Mouse (Mus musculus) activated CD4-positive, CD25-positive, alpha-beta regulatory T cell, adult 4 months (primary cell): ENCODE data around the gene E2f3. TPM values are rescaled to one million over a fixed set of nuclear protein-coding genes. Genes with fewer than 3 reads are reported as not detected.

Experiments
- ATAC-seq: one replicate; pipeline ENCODE4 v1.8.0; 2017
- polyA plus RNA-seq, 2 experiments: library from polyadenylated mRNA; unstranded; fragments of 100-300 nt; shearing (Covaris generic); gene quantifications; one replicate each; pipeline ENCODE4 v1.2.1; 2017

The E2f3 gene
- polyA plus RNA-seq, 2 experiments from 2014 or later = 4.0 to 5.1 TPM

- no peak for ATAC-seq
These were observed 8.5 kb downstream of the E2f3 start for GRCm38 (mm10) chr13:29977358-29977757.

- no peak for ATAC-seq
These were observed 11.8 kb downstream of the E2f3 start for GRCm38 (mm10) chr13:29974066-29974465.

DNA sequence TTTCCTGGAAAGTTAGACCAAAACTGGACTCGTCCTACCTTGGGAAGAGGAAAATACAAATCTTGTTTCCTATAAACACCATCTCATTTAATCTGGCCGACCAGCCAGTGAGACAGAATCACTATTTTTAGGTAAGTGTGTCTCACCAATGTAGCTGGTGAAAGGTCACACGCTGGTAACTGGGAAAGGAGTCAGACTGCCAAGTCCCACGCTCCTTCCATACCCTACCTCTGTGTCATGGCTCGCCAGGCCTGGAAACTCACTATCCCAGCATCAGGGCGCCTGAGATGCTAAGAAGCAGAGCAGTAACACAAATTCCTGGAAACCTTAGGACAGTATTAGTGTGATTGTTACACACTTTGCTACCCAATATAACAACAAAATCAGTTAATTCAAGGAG is 12.3 kb downstream of the E2f3 start:
- no peak for ATAC-seq

GRCm38 (mm10) chr13:29970333-29970732 is 15.5 kb downstream of the E2f3 start:
- no peak for ATAC-seq

- ATAC-seq = no peak
These were observed 17.2 kb downstream of the E2f3 start for GRCm38 (mm10) chr13:29968636-29969035.

DNA sequence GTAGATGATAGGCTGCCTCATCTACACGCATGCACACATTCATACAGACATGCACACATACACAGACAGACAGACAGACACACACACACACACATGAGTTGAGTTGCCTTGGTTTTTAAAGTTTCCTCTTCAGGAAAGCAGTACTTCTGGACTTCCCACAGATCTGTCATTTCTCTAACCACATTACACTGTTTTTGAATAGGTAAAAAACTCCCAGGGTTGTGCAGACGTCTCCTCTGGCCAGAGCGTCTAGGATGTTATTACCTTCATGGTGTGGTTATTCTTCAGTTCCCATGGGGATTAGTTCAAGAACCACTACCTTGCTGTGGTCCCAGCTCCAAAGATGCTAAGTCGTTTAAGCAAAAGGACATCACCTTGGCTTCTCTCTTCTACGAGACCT is 18.5 kb downstream of the E2f3 start:
- no peak for ATAC-seq

DNA sequence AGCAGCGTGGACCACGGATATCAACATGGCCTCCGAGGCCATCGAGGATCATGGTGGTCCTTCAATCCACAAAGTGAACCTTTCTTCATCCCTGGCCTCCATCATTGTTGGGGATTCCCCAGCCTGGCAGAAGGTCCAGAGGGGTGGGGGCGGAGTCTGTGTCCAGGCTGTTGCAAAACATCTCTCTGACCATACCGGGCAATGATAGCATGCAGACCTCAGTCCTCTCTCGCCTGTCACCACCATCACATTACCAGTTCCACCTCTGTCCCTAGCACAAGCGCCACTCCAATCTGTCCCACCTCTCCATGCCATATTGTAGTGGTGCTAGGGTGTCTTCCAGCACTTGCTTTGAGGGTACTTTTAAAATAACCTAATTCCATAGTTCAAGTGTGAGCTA is 18.9 kb downstream of the E2f3 start:
- ATAC-seq = no peak

GRCm38 (mm10) chr13:29964087-29964486 is 21.8 kb downstream of the E2f3 start:
- ATAC-seq = no peak

GRCm38 (mm10) chr13:29960416-29960815 is 25.4 kb downstream of the E2f3 start:
- no peak for ATAC-seq

DNA sequence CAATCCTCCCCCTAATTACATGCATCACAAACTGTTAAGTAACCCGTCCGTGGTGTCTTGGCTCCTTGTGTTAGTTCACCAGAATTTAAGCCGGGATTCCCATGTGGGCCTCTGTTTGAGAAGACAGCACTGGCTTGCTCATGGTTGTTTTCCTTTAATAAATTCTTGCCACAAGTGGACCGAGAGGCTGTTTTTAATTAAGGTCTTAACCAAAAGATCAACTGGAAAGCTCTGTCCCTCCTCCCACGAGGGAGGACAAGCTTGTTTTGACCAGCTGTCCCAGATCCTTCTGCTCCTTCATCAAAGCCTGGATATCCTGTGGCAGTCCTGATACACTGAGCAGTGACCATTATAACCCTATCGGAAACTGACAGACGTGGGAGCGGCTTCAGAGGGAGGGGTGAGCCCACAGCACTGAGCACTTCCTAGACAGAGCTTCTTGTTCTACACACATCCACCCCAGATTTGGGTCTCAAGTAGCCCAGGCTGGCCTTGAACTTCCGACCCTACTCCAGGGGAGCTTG is 28.1 kb downstream of the E2f3 start:
- no peak for ATAC-seq

DNA sequence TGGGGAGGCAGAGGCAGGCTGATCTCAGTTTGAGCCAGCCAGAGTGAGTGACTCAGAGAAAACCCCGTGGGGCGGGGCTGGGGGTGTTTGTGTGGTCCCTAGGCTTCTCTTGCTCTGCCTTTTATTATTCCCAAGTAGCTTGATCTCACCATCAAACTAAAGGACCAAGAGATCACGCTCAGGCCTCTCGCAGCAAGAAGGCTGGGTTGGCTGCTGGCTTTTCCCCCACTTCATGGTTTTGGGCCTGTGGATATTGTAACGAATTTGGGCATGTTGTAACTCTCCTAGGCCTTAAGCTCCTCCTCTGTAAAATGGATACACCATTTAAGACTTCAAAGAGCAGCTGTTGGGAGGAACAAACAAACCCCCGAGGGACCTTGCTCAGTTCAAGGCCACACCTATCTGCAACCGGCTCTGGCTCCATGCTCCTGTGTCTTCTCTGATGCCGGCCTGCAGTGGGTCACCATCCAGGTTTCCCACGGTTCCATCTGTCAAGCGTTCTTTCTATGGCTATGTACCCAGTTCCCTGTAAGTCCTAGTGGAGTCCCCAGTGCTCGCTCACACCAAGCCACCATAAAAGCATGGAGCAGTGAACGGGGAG is 28.9 kb downstream of the E2f3 start:
- ATAC-seq = no peak

DNA sequence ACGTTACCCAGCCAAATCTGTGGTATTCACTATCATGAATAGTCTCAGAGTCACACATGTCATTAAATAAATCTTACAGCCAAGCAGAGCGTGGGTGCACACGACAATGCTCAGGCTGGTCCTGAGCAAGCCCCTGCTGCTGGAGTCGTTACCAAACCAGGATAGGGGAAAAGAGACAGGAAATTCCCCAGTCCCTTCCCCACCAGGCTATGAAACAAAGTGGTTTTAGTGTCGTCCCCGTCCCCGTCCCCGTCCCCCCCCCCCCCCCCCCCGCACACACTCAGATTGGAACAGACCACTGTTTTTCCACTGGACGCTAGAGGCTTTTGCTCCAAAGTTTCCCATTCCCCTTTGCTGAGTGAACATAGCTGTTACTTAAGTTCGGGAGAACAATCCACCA is 30.6 kb downstream of the E2f3 start:
- no peak for ATAC-seq

GRCm38 (mm10) chr13:29954741-29955140 is 31.1 kb downstream of the E2f3 start:
- ATAC-seq = no peak

DNA sequence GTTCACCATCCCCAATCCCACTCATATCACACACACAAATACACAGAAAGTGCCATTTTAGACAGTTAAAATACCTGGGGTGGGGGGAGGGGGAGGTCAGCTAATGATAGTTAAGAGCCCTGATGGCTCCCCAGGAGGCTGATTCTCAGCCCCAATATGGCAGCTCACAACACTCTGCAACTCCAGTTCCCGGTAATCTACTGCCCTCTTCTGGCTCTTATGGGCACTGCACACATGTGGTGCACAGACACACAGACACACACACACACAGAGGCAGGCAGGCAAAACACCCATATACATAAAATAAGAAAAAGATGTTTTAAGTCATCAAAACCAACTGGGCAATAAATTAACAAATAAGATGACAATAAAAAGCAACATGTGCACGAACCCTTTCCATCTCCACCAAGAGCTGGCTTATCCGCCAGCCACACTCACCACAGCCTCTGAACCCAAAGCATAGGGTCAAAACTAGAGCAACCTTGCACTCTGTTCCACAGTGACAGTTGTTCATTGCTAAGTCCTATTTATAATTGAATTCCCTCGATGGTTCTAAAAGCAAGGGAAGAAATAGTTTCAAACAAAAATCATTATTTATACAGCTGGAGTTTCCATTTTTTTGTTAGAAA is 32.3 kb downstream of the E2f3 start:
- ATAC-seq = no peak

GRCm38 (mm10) chr13:29946045-29946444 is 39.8 kb downstream of the E2f3 start:
- ATAC-seq = no peak

- no peak for ATAC-seq
These were observed 40.8 kb downstream of the E2f3 start for GRCm38 (mm10) chr13:29944915-29945570.

- no peak for ATAC-seq
These were observed 41.4 kb downstream of the E2f3 start for GRCm38 (mm10) chr13:29944493-29944892.

DNA sequence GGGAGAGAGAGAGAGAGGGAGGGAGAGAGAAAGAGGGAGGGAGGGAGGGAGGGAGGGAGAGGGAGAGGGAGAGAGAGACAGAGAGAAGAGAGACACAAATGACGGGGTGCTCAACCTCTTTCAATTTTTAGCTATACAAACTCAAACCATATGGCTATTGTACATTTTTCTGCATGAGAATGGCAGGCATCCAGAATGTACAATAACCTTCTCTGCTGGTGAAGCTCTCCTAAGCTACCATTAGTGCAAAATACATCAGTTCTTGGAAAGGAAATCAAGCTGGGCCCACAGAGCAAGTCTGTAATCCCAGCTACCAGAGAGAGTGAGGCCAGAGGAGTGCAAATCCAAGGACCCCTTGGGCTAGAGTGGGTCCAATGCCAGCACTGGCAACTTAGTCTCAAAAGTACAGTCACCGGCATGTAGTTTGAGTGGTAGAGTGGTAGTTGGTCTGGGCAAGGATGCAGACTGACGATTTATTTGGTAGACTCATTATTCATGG is 42.3 kb downstream of the E2f3 start:
- ATAC-seq = no peak

- ATAC-seq = no peak
These were observed 45.8 kb downstream of the E2f3 start for GRCm38 (mm10) chr13:29940071-29940470.

DNA sequence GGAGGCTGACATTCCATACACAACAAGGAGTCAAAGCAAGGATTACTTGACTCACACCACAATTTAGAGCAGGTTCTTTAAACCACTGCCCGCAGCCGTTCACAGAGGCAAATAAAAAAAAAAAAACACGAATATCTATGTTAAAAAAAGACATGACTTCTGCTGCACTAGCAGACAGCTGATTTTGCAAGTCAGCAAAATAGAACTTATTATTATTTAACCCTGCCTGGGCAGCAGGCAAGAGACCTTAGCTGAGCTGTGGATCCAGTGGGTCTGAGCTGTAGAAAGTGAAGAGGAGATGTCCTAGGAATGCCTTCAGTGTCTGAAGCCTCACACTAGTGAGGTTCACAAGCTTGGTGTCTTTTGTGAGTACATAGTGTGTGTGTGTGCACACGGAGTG is 46.5 kb downstream of the E2f3 start:
- ATAC-seq = no peak

GRCm38 (mm10) chr13:29938776-29939175 is 47.1 kb downstream of the E2f3 start:
- no peak for ATAC-seq

DNA sequence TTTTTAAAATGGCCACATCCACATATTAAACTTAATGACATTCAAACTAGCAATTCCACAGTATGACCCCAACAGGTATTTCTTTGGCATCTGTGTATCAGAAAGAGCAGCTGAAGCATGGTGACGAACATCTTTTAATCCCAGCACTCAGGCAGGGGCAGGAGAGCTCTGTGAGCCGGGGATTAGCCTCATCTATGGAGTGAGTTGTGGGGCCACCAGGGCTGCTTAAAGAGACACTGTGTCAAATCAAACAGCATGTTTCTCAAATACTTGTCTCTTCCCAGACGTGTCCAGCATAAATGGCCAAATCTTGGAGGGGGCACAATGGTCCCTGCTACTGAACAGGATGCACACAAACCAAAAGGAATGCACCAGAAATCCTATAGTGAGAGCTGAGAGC is 59.7 kb downstream of the E2f3 start:
- ATAC-seq = no peak

DNA sequence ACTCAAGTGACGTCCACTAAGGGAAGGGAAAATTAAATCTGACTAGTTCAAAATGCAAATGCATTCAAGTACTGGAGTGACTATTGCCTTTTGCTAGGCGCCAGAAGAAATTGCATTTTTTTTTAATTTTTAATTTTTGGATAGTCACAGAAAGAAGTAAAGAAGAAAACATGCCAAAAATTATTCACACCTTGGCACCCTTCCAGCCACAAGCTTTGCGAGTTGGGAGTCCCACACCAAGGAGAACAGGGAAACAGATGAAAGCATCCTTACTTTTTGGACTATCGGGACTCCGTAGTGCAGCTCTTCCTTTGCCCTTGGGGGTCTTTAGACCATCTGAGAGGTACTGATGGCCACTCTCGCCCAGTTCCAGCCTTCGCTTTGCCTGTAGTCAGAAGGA is 66.0 kb downstream of the E2f3 start:
- ATAC-seq = no peak

DNA sequence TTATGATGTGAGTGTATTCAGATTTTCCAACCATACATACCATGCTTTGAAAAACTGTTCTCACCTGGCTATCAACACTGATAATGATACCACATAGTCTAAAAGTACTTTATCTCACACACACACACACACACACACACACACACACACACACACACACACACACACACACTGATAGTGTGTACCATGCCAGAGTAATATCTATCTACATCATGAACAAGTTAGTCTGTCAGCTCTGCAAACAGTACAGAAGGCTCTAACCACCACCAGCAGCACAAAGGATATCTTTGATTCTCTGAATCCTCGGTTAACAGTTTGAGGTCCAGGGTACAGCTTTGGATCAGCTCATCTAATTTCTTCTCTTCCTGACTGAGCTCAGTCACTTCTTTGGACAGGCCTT is 69.3 kb downstream of the E2f3 start:
- no peak for ATAC-seq
